Mouse (Mus musculus): ENCODE data around the gene Tbc1d1. TPM values are rescaled to one million over a fixed set of nuclear protein-coding genes. Genes with fewer than 3 reads are reported as not detected.

Gene Tbc1d1
- polyA plus RNA-seq, 1 experiment from 2014 or later: 32.4 TPM

DNA sequence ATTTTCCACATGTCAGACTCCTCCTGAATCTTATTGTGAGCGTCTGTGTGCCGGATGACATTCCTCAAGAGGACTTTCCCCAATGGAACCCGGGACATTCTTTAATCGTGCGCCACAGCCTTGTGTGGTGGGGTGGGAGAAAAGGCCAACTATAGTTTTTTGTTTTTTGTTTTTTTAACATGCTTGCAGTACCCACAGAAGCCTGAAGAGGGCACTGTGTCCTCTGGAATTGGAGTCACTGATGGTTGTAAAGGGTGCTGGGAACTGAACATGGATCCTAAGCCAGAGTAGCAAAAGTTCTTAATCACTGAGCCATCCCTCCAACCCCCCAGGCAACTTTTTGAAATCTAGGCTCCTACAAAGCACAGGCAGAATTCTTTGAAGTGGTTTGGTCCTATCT lies 34.8 kb downstream of the Tbc1d1 start:
- H3K4me3 ChIP-seq: no peak overlapping the region
- H3K4me2 ChIP-seq (replicated peaks): no peak overlapping the region
- no peak for ATAC-seq (ENCODE audit: insufficient number of reproducible peaks, insufficient read depth, low FRiP score, low TSS enrichment)
- H3K36me3 ChIP-seq: no peaks in the 10 kb centered on the region
- no peaks in the 10 kb centered on the region for H3K27me3 ChIP-seq
- no peaks in the 10 kb centered on the region for H3K9me3 ChIP-seq
- 93% methylated on average over 5 of the region's 5 CpGs for WGBS
- no peaks in the 10 kb centered on the region for H3K4me1 ChIP-seq
- no peak overlapping the region for H3K27ac ChIP-seq
- no peak overlapping the region for H3K9ac ChIP-seq

DNA sequence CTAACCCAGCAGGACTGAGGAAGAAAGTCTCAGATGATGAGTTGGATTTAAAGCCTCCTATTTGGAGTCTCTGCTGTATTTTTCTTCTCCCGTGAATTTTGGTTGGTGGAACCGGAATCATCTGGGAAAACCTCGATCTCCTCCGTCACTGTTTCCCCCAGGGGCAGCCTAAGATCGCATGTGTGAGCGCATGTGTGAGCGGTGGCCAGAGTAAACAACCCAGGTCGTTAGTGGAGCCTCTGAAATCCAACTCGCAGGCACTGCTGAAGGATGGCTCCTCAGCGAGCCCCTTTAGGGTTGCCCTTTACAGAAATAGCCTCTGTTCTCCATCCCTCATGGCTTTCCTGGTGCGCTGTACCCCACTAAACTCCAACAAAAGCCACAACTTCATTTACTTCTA lies 37.2 kb downstream of the Tbc1d1 start:
- Histone ChIP-seq H3K9me3 (no peaks in the 10 kb centered on the region), H3K36me3 (no peaks in the 10 kb centered on the region), H3K4me3 (no peak overlapping the region), H3K4me1 (no peaks in the 10 kb centered on the region), H3K27ac (no peak overlapping the region), H3K9ac (no peak overlapping the region), H3K4me2 (replicated peaks) (no peak overlapping the region), H3K27me3 (no peaks in the 10 kb centered on the region)
- ATAC-seq (ENCODE audit: insufficient number of reproducible peaks, insufficient read depth, low FRiP score, low TSS enrichment): no peak
- 41% methylated on average over 11 of the region's 11 CpGs for WGBS

DNA sequence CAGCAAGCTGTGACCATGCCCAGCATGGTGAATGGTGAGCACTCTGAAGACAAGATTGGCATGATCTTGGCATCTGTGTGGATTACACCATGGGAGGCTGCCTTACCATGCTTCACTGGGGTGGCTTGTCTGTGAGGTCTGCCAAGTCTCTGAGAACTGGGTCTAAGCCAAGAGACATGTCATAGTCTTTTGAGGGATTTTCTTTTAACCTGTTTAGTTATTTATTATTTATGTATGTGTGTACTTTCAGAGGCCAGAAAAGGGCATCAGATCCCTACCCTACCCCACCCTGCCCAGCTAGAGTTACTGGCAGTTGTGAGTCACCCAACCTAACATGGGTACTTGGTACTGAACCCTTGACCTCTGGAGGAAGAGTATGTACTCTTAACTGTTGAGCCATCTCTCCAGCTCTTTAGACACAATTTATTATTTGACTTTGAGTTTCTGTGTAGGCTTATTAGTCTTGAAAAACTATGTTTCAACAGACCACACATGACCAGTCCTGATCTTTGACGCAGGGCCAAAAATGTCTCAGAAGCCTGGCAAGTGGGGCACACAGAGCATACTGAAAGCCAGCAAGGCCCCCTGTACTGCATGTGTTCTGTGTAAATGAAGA lies 40.3 kb downstream of the Tbc1d1 start:
- H3K27ac ChIP-seq: no peak overlapping the region
- WGBS: 88% methylated on average over 1 of the region's 1 CpGs
- no peaks in the 10 kb centered on the region for H3K27me3 ChIP-seq
- no peaks in the 10 kb centered on the region for H3K9me3 ChIP-seq
- H3K9ac ChIP-seq: no peak overlapping the region
- H3K4me2 ChIP-seq (replicated peaks): no peak overlapping the region
- no peaks in the 10 kb centered on the region for H3K36me3 ChIP-seq
- no peaks in the 10 kb centered on the region for H3K4me1 ChIP-seq
- ATAC-seq (ENCODE audit: insufficient number of reproducible peaks, insufficient read depth, low FRiP score, low TSS enrichment): no peak
- H3K4me3 ChIP-seq: no peak overlapping the region

DNA sequence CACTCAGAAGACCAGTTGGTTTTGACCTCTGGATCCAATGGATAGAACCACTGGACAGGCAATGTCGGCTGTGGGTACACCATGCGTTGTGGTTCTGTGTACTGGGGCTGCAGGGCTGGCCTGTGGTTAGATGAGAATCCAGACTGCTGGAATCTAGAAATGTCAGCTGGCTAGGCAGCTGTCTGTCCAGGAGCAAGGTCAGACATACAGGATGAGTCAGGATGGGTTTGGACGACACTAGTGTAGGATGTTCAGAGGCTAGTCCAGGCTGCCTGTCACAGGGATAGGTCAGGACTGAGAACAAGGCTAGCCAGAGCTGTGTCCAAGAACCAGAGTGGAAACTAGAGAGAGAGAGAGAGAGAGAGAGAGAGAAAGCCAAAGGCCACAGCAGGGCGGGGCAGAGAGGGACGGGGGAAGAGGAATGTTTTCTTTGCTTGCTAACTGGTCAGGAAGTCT lies 40.8 kb downstream of the Tbc1d1 start:
- no peak overlapping the region for H3K4me3 ChIP-seq
- no peaks in the 10 kb centered on the region for H3K27me3 ChIP-seq
- H3K4me2 ChIP-seq (replicated peaks): no peak overlapping the region
- H3K9ac ChIP-seq: no peak overlapping the region
- H3K9me3 ChIP-seq: no peaks in the 10 kb centered on the region
- ATAC-seq (ENCODE audit: insufficient number of reproducible peaks, insufficient read depth, low FRiP score, low TSS enrichment): no peak
- H3K4me1 ChIP-seq: no peaks in the 10 kb centered on the region
- H3K36me3 ChIP-seq: no peaks in the 10 kb centered on the region
- 61% methylated on average over 5 of the region's 5 CpGs for WGBS
- H3K27ac ChIP-seq: no peak overlapping the region

DNA sequence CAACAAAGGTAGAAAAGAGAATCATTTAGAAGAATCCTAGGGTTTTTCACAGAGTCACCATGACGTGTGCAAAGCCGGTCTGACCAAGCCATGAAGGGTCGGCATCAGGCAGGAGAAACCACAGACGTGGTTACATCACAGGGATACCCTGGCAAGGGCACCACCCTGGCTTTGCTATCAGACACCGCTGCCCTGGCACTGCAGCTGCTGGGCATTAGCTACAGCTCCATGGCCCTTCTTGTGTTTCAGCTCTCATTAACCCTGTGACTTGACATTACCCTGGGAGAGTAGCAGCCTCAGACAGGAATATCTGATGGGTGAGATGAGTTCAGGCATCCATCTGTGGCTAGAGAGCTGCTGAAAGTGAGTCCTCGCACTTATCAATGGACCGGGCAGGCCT lies 42.5 kb downstream of the Tbc1d1 start:
- Histone ChIP-seq H3K36me3 (no peaks in the 10 kb centered on the region), H3K27me3 (no peaks in the 10 kb centered on the region), H3K4me1 (no peaks in the 10 kb centered on the region), H3K4me2 (replicated peaks) (no peak overlapping the region), H3K9me3 (no peaks in the 10 kb centered on the region), H3K9ac (no peak overlapping the region), H3K4me3 (no peak overlapping the region), H3K27ac (no peak overlapping the region)
- 82% methylated on average over 7 of the region's 7 CpGs for WGBS
- ATAC-seq (ENCODE audit: insufficient number of reproducible peaks, insufficient read depth, low FRiP score, low TSS enrichment): no peak

DNA sequence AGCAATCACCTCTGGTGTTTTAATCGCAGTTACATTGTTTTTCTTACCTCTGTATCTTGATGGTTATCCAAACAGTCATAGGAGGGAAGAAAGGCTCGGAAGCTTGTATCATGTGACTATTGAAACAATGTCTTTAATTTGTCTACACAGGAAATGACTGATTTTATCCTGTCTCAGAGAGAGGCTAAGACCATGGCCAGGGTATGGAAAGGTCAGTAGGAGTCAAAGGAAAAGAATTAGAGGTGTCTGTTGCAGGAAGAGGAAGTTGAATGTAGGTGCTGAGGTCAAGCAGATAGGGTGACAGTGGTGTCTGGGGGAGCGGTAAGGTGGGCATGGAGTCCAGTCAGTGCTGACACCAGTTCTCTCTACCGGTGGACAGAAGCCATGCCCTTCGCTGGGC lies 45.0 kb downstream of the Tbc1d1 start:
- Histone ChIP-seq H3K4me1 (no peaks in the 10 kb centered on the region), H3K36me3 (no peaks in the 10 kb centered on the region), H3K4me2 (replicated peaks) (no peak overlapping the region), H3K4me3 (no peak overlapping the region), H3K27ac (no peak overlapping the region), H3K9me3 (no peaks in the 10 kb centered on the region), H3K27me3 (no peaks in the 10 kb centered on the region), H3K9ac (no peak overlapping the region)
- no peak for ATAC-seq (ENCODE audit: insufficient number of reproducible peaks, insufficient read depth, low FRiP score, low TSS enrichment)
- WGBS: 51% methylated on average over 5 of the region's 5 CpGs

DNA sequence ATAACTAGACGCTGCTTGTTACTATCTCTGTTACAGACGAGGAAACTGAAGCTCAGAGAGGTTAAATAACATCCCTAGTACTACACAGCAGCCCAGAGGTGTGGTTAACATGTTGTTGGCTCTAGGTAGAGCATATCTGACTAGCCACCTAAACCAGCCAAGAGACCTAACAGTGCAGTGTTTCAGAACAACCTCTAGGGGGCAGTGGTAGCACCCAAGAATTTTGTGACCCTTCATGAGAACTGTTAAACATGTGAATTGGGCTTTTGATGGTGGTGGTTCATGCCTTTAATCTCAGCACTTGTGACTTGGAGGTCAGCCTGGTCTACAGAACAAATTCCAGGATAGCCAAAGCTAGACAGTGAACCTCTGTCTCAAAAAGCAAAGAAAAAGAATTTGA lies 46.2 kb downstream of the Tbc1d1 start:
- 29% methylated on average over 2 of the region's 2 CpGs for WGBS
- no peaks in the 10 kb centered on the region for H3K4me1 ChIP-seq
- no peak overlapping the region for H3K9ac ChIP-seq
- no peaks in the 10 kb centered on the region for H3K27me3 ChIP-seq
- no peak overlapping the region for H3K27ac ChIP-seq
- H3K36me3 ChIP-seq: no peaks in the 10 kb centered on the region
- H3K4me3 ChIP-seq: no peak overlapping the region
- no peak overlapping the region for H3K4me2 ChIP-seq (replicated peaks)
- H3K9me3 ChIP-seq: no peaks in the 10 kb centered on the region
- no peak for ATAC-seq (ENCODE audit: insufficient number of reproducible peaks, insufficient read depth, low FRiP score, low TSS enrichment)

DNA sequence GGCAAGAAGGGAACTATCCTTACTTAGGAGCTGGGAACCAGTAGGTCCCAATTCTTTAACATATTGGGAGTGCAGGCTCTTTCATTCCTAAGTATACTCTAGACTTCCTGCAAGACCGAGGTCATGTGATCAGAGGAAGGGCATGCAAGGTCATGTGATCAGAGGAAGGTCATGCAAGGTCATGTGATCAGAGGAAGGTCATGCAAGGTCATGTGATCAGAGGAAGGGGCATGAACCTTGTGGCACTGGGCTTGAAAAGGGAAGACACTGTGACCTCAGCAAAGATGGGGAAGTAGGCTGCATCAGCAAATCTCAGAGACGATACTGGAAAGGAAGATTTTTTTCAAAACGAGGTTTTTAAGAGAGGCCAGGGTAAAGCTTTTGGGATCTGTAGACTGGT lies 49.5 kb downstream of the Tbc1d1 start:
- no peak overlapping the region for H3K9ac ChIP-seq
- no peak overlapping the region for H3K27ac ChIP-seq
- no peaks in the 10 kb centered on the region for H3K36me3 ChIP-seq
- H3K9me3 ChIP-seq: no peaks in the 10 kb centered on the region
- H3K4me3 ChIP-seq: no peak overlapping the region
- H3K4me2 ChIP-seq (replicated peaks): no peak overlapping the region
- no peaks in the 10 kb centered on the region for H3K4me1 ChIP-seq
- WGBS: 79% methylated on average over 3 of the region's 3 CpGs
- H3K27me3 ChIP-seq: no peaks in the 10 kb centered on the region
- no peak for ATAC-seq (ENCODE audit: insufficient number of reproducible peaks, insufficient read depth, low FRiP score, low TSS enrichment)

DNA sequence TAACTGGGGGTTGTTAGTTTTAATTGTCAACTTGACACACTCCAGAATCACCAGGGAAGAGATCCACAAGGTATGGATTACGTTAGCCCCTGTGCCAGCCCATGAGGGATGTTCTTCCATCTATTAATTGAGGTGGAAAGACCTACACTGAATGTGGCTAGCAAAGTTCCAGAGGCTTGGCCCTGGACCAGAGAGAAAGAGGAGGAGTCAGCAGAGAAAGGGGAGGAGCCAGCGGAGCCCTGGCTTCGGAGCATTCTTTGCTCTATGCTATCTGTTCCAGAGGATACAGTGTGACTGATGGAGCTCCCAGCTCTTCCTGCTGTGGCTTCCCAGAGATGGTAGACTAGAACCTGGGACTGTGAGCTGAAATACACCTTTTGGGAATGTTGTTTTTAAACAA lies 50.3 kb downstream of the Tbc1d1 start:
- Histone ChIP-seq H3K27ac (no peak overlapping the region), H3K36me3 (no peaks in the 10 kb centered on the region), H3K4me2 (replicated peaks) (no peak overlapping the region), H3K9ac (no peak overlapping the region), H3K27me3 (no peaks in the 10 kb centered on the region), H3K4me3 (no peak overlapping the region), H3K9me3 (no peaks in the 10 kb centered on the region), H3K4me1 (no peaks in the 10 kb centered on the region)
- WGBS: 73% methylated on average over 3 of the region's 3 CpGs
- ATAC-seq (ENCODE audit: insufficient number of reproducible peaks, insufficient read depth, low FRiP score, low TSS enrichment): no peak

DNA sequence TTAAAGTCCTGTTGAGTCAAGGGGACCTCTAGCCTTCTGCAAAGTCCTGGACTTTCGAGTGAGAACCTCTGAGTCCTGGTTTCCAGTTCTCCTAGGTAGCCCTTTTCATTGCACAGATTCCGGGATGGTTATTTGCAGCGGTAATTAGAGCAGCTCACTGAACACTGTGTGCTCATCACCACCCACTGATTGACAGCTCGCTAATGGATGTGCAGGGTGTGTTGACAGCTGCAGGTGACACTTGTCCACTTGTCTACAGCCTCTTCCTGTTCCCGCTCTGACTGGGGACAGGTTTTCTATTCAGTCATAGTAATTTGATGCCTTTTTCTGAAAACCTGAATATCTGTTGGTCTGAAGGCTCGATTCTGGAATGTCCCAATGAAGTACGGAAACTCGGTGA lies 50.8 kb downstream of the Tbc1d1 start:
- H3K9ac ChIP-seq: no peak overlapping the region
- no peaks in the 10 kb centered on the region for H3K27me3 ChIP-seq
- H3K4me2 ChIP-seq (replicated peaks): no peak overlapping the region
- no peak for ATAC-seq (ENCODE audit: insufficient number of reproducible peaks, insufficient read depth, low FRiP score, low TSS enrichment)
- 68% methylated on average over 8 of the region's 8 CpGs for WGBS
- no peak overlapping the region for H3K27ac ChIP-seq
- peaks cover 2% of the 10 kb centered on the region; the same call in 1 of the 2 replicates for H3K4me1 ChIP-seq
- no peaks in the 10 kb centered on the region for H3K36me3 ChIP-seq
- H3K4me3 ChIP-seq: no peak overlapping the region
- no peaks in the 10 kb centered on the region for H3K9me3 ChIP-seq

DNA sequence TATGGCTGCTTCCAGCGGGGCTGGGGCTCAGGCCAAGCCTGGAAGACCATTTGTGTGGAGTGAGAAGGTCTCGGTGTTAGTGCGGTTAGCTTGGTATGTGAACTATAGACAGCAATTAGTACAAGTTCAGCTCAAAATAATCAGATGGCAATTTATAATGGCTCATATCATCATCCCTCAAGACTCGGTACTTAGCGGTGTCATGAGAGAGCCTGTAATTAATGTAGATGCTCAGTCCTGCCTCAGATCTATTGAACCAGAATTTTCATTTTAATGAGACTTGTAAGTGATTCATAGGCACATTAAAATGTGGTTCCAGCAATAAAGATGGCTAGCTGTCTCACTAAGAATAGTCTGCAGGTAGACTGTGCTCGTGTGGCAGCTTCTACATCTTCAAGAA lies 51.7 kb downstream of the Tbc1d1 start:
- no peak for ATAC-seq (ENCODE audit: insufficient number of reproducible peaks, insufficient read depth, low FRiP score, low TSS enrichment)
- Histone ChIP-seq H3K36me3 (no peaks in the 10 kb centered on the region), H3K9ac (no peak overlapping the region), H3K4me3 (no peak overlapping the region), H3K27me3 (no peaks in the 10 kb centered on the region), H3K27ac (no peak overlapping the region), H3K4me2 (replicated peaks) (no peak overlapping the region), H3K9me3 (no peaks in the 10 kb centered on the region), H3K4me1 (peaks cover 6% of the 10 kb centered on the region; the same call in 1 of the 2 replicates)
- 94% methylated on average over 6 of the region's 6 CpGs for WGBS

DNA sequence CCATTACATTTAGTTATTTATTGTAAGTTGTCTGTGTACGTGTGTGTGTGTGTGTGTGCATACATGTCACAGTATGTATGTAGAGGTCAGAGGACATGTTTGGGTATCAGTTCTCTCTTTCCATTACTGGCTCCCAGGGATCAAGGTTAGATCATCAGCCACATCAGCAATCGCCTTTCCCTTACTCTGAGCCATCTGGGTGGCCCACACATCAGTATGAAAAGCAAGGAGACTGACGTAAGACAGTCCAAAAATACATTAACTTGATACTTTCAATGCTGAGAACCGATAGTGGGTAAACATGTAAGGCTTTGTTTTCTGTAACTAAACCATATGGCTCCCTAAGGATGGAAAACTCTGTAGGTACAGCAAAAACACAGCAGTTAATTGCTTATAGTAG lies 54.7 kb downstream of the Tbc1d1 start:
- Histone ChIP-seq H3K4me3 (no peak overlapping the region), H3K27ac (no peak overlapping the region), H3K27me3 (no peaks in the 10 kb centered on the region), H3K4me2 (replicated peaks) (no peak overlapping the region), H3K9ac (no peak overlapping the region), H3K4me1 (peaks cover 6% of the 10 kb centered on the region; the same call in 1 of the 2 replicates), H3K36me3 (no peaks in the 10 kb centered on the region), H3K9me3 (no peaks in the 10 kb centered on the region)
- 74% methylated on average over 4 of the region's 4 CpGs for WGBS
- no peak for ATAC-seq (ENCODE audit: insufficient number of reproducible peaks, insufficient read depth, low FRiP score, low TSS enrichment)

DNA sequence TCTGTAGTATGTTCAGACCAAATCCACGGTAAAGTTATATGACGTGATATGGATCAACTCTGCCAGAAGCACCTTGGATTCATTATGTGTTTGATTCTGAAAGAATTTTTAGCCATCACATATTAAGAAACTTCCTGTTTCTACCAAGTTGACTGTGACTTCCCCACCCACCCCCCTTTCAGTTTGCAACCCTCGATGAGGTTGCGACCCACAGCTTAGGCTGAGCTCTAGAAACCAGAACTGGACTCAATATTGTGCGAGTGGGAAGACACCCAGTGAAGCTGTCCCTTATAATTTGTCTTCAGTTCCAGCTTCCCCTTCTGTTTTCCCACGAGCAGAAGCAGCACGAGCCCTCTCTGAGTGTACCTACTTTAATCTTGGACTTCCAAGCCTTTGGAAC lies 55.2 kb downstream of the Tbc1d1 start:
- Histone ChIP-seq H3K9me3 (no peaks in the 10 kb centered on the region), H3K27ac (no peak overlapping the region), H3K9ac (no peak overlapping the region), H3K4me1 (peaks cover 6% of the 10 kb centered on the region; the same call in 1 of the 2 replicates), H3K4me3 (no peak overlapping the region), H3K4me2 (replicated peaks) (no peak overlapping the region), H3K36me3 (no peaks in the 10 kb centered on the region), H3K27me3 (no peaks in the 10 kb centered on the region)
- no peak for ATAC-seq (ENCODE audit: insufficient number of reproducible peaks, insufficient read depth, low FRiP score, low TSS enrichment)
- 74% methylated on average over 7 of the region's 7 CpGs for WGBS

Data from embryonic facial prominence, embryonic 12.5 days (tissue).